Mouse (Mus musculus): ENCODE data around the gene Gpr141.

Gene Gpr141

GRCm38 (mm10) chr13:19718954-19719353, 105.1 kb downstream of the Gpr141 start:
- no peak for DNase-seq

- DNase-seq, result no peak
Observed at GRCm38 (mm10) chr13:19717201-19717600, 106.9 kb downstream of the Gpr141 start.

GRCm38 (mm10) chr13:19703806-19704205, 120.3 kb downstream of the Gpr141 start:
- no peak for DNase-seq

DNA sequence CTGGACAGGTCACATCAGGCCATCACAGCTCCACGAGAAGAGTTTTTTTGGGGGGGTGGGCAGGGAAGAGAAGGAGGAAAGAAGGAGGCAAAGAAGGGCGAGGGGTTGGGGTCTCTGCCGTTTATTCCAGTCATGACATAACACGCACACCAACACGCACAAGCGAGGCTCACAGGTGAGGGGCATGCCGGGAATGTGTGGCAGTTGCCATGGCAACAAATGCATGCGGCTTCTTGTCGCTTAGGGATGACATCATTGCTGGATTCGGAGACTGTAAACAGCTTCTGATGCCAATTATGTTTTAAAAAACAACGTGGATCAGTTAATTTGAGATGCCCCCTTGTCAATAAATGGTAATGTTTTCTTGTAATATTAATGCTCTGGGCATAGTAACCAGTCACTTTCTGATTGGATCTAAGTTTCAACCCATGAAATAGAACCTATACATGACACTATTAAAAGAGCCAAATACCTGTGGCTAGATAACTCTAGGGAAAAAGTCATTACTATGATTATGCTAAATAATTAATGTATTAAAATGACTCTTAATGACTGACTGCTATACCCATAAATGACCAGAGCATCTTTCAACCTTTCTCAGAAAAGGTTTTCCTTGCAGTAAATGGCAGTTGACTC, 122.5 kb downstream of the Gpr141 start:
- DNase-seq, result no peak

- peak; percentile 89 for DNase-seq
Observed at GRCm38 (mm10) chr13:19700733-19701442, 123.2 kb downstream of the Gpr141 start.
